Mouse (Mus musculus): ENCODE results near the gene Psors1c2.

DNA sequence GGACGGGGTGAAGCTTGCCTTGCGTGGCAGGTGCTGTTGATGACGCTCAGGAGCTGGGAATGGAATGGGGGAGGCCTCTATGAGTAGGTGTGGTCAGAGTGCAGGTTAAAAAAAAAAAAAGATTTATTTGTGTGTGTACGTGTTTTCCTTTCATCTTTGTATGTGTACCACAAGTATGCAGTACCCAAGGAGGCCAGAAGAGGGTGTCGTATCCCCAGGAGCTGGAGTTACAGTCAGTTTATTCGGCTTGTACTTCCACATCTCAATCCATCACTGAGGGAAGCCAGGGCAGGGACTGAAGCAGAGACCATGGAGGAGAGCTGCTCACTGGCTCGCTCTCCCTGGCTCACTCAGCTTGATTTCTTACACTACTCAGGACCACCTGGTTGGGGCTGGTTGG lies 38.5 kb downstream of the Psors1c2 start:
- TF ChIP-seq POLR2A (IDR thresholded peaks at IDR 0.05; ENCODE audit: insufficient read depth, low read depth, low read length) (no peak), CTCF (IDR thresholded peaks at IDR 0.05; ENCODE audit: insufficient read depth, low read depth, low read length) (no peak)

All from olfactory bulb, adult 2 months (tissue).